Mouse (Mus musculus): ENCODE measurements around the gene Pum1.

- TF ChIP-seq CTCF (IDR thresholded peaks at IDR 0.05; ENCODE audit: control insufficient read depth, insufficient read depth, insufficient read length) (no peak), CEBPB (IDR thresholded peaks at IDR 0.05; ENCODE audit: low read depth) (no peak), MYOG (IDR thresholded peaks at IDR 0.05; ENCODE audit: control insufficient read depth, extremely low read depth, insufficient read length) (no peak), MYOD1 (IDR thresholded peaks at IDR 0.05; ENCODE audit: control insufficient read depth, insufficient read length, low read depth) (no peak)
Observed at GRCm38 (mm10) chr4:130701061-130701460, 37.9 kb downstream of the Pum1 start.

All from C2C12 (cell line).